Mouse (Mus musculus) retina, adult 2 months (tissue): ENCODE measurements at regions not wholly inside any gene's neighbourhood (a gene's known extent, or its start where the extent isn't known, plus 50 kb on each side); places are given as distances from the start of the nearest gene placed in this dataset.

Experiments
- DNase-seq: peaks from one replicate; pipeline ENCODE4 v3.0.0-alpha.2; 2012; ENCODE audit warnings: low read depth, low spot score

GRCm38 (mm10) chr14:48330965-48331622 lies 114.8 kb upstream of the Tmem260 start:
- DNase-seq: no peak

- no peak for DNase-seq
These were observed 114.3 kb upstream of the Tmem260 start for GRCm38 (mm10) chr14:48331623-48332000.

- no peak for DNase-seq
These were observed 113.7 kb upstream of the Tmem260 start for GRCm38 (mm10) chr14:48332193-48332592.

GRCm38 (mm10) chr14:48332660-48333059 lies 113.3 kb upstream of the Tmem260 start:
- DNase-seq: no peak

- DNase-seq: no peak
These were observed 111.7 kb upstream of the Tmem260 start for GRCm38 (mm10) chr14:48334106-48334809.

- DNase-seq: no peak
These were observed 106.5 kb upstream of the Tmem260 start for GRCm38 (mm10) chr14:48339434-48339833.

GRCm38 (mm10) chr14:48342944-48343343 lies 103.0 kb upstream of the Tmem260 start:
- no peak for DNase-seq

GRCm38 (mm10) chr14:48345956-48346355 lies 100.0 kb upstream of the Tmem260 start:
- DNase-seq: no peak

GRCm38 (mm10) chr14:48349392-48350044 lies 96.4 kb upstream of the Tmem260 start:
- no peak for DNase-seq

GRCm38 (mm10) chr14:48351652-48352051 lies 94.3 kb upstream of the Tmem260 start:
- no peak for DNase-seq

GRCm38 (mm10) chr14:48352825-48353224 lies 93.1 kb upstream of the Tmem260 start:
- DNase-seq: no peak

- DNase-seq: no peak
These were observed 91.7 kb upstream of the Tmem260 start for GRCm38 (mm10) chr14:48354176-48354575.

- DNase-seq: no peak
These were observed 88.5 kb upstream of the Tmem260 start for GRCm38 (mm10) chr14:48357441-48357840.

GRCm38 (mm10) chr14:48358487-48359159 lies 87.3 kb upstream of the Tmem260 start:
- peak; percentile 18 for DNase-seq

GRCm38 (mm10) chr14:48361820-48362219 lies 84.1 kb upstream of the Tmem260 start:
- DNase-seq: no peak

- peak; percentile 60 for DNase-seq
These were observed 78.9 kb upstream of the Tmem260 start for GRCm38 (mm10) chr14:48367006-48367405.

GRCm38 (mm10) chr14:48370322-48370721 lies 75.6 kb upstream of the Tmem260 start:
- DNase-seq: peak; percentile 48

GRCm38 (mm10) chr14:48371766-48372165 lies 74.2 kb upstream of the Tmem260 start:
- DNase-seq: peak; percentile 16

- no peak for DNase-seq
These were observed 69.8 kb upstream of the Tmem260 start for GRCm38 (mm10) chr14:48376112-48376511.
